Mouse (Mus musculus): ENCODE measurements at regions not wholly inside any gene's neighbourhood (a gene's known extent, or its start where the extent isn't known, plus 50 kb on each side); places are given as distances from the start of the nearest gene placed in this dataset.

GRCm38 (mm10) chr2:131678484-131678883 lies 116.4 kb upstream of the Adra1d start:
- TF ChIP-seq EP300 (IDR thresholded peaks at IDR 0.05): no peak
- TF ChIP-seq CTCF (IDR thresholded peaks at IDR 0.05): no peak

Data from lung, postnatal 0 days (tissue).